Mouse (Mus musculus) myocyte (in vitro differentiated cells): Measurements from ENCODE around the gene Ntn4.

ENCODE experiments used
- MYOG ChIP-seq, 3 experiments: IDR thresholded peaks; one replicate each; pipeline ENCODE4 v1.6.1; 2011; ENCODE audit warnings: control low read depth in 2 of 3, low read depth in 2 of 3, mild to moderate bottlenecking in 2 of 3; ENCODE audit not compliant: insufficient read length in 2 of 3, control insufficient read depth in 1 of 3, insufficient read depth in 1 of 3
- POLR2A ChIP-seq: IDR thresholded peaks from one replicate; pipeline ENCODE4 v1.6.1; 2011; ENCODE audit warnings: low read depth, mild to moderate bottlenecking, control low read depth, moderate library complexity; ENCODE audit not compliant: insufficient read length

DNA sequence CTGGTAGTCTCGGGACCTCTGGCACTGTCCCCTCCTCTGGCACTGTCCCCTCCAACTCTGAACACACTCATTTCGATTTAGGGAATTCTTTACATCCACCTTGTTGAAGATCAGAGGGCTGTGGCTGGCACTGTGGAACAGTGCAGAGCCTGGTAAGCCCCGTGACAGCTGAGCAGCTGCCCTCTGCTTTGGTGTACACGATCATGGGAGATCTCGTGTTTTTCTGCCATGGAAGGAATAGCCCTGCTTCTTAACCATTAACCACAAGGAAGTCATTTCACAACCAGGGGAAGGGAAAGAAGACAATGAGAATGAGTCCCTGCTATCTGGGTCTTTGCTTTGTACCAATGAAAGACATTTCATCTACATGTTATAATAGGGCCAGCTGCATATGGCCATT is 21.5 kb downstream of the Ntn4 start:
- TF ChIP-seq POLR2A: no peak
- no peak for TF ChIP-seq MYOG (IDR thresholded peaks at IDR 0.05; ENCODE audit: control insufficient read depth in 1 of 3, insufficient read depth in 1 of 3, insufficient read length in 2 of 3, low read depth in 2 of 3)
